Mouse (Mus musculus): ENCODE data around the gene Ccdc27.

DNA sequence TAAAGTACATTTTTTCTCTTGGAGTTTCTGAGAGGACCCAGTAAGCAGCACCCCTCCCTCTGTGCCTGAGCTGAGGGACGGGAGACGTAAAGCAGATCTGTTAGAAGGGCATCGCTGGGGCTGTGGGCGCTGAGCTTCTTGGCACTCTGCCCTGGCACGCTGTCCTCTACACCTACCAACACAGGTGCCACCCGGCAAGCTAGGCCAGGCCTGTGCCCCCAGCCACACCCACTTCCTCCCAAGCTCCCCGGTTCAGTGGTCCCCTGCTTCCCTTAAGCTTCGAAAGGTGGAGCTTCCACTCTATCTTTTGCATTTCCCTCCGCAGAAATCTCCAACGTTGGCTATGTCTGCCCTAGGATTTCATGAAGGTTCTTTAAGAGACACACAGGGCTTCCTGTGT, 63.2 kb downstream of the Ccdc27 start:
- TF ChIP-seq POLR2A (IDR thresholded peaks at IDR 0.05; ENCODE audit: control insufficient read depth in 1 of 2, insufficient read depth in 1 of 2, low read depth in 1 of 2, low read length in 2 of 2, poor library complexity in 1 of 2) = no peak
- TF ChIP-seq CHD1 (IDR thresholded peaks at IDR 0.05; ENCODE audit: low read depth, low read length) = no peak
- no peak for TF ChIP-seq SIN3A (IDR thresholded peaks at IDR 0.05; ENCODE audit: low read length)
- TF ChIP-seq MEF2A (IDR thresholded peaks at IDR 0.05; ENCODE audit: extremely low read depth, insufficient replicate concordance, low read depth, low read length, poor library complexity, severe bottlenecking) = no peak
- no peak for TF ChIP-seq HCFC1 (IDR thresholded peaks at IDR 0.05; ENCODE audit: low read depth, low read length)
- TF ChIP-seq EP300 (IDR thresholded peaks at IDR 0.05; ENCODE audit: low read depth in 1 of 2, low read length in 2 of 2) = no peak
- no peak for TF ChIP-seq GATA1 (IDR thresholded peaks at IDR 0.05; ENCODE audit: low read depth, low read length)
- no peak for TF ChIP-seq CTCF (IDR thresholded peaks at IDR 0.05 in 2 of 3, conservative IDR thresholded peaks at IDR 0.05 in 1 of 3; ENCODE audit: control insufficient read depth in 1 of 3, insufficient read depth in 1 of 3, low read depth in 2 of 3, low read length in 3 of 3, poor library complexity in 1 of 3, severe bottlenecking in 1 of 3)
- no peak for TF ChIP-seq TBP (IDR thresholded peaks at IDR 0.05; ENCODE audit: low read depth, low read length)
- TF ChIP-seq TAL1 (IDR thresholded peaks at IDR 0.05; ENCODE audit: low read length) = no peak
- no peak for TF ChIP-seq RAD21 (IDR thresholded peaks at IDR 0.05; ENCODE audit: low read depth, low read length)
- no peak for TF ChIP-seq ELF1 (IDR thresholded peaks at IDR 0.05; ENCODE audit: low read depth, low read length)
